Mouse (Mus musculus): ENCODE measurements around the gene Sgcg.

Gene Sgcg

DNA sequence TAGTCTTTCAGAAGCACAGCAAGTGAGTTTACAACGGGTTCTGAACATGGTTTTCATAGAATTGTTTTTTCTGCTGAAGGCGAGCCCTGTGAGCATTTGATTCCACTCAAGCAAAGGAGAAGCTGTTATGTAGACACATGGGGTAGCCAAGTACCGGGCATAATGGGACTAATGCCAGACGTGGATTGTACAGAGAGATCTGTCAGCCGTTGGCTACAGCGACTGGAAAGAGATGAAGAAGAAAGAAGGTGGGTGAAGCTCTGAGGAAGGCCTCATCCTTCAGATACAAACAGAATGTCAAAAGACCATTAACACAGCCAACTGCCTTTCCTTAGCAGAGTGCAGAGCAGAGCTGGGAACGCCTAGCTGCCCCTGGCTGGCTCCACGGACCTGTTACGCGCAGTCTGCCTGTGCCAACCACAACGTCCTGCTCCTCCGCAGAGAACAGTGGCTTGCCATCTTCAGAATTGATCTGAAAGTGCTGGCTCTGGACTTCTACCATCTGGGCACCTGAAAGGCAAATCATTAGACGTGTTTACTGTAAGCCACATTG lies 26.2 kb downstream of the Sgcg start:
- peak; percentile 44 to 60 for DNase-seq

GRCm38 (mm10) chr14:61230179-61230578 lies 28.1 kb downstream of the Sgcg start:
- no peak for DNase-seq

DNA sequence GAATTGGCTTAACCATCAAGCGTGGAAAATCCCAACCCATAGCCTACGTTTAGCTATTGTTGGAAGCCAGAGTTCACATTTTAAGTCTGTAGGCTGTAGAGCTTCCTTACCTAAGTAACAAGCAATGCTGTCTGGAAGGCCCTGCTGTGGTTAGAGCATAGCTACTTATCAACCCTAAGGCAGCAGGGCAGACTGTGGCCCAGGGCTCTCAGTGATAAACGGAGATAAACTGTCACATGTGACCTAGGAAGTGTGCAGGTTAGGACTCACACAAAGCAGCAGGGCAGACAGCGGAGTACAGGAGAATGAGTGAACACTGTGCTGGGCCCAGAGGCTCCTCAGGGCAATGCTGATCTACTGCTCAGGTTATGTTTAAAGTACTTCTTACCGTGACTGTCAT lies 28.5 kb downstream of the Sgcg start:
- no peak for DNase-seq

DNA sequence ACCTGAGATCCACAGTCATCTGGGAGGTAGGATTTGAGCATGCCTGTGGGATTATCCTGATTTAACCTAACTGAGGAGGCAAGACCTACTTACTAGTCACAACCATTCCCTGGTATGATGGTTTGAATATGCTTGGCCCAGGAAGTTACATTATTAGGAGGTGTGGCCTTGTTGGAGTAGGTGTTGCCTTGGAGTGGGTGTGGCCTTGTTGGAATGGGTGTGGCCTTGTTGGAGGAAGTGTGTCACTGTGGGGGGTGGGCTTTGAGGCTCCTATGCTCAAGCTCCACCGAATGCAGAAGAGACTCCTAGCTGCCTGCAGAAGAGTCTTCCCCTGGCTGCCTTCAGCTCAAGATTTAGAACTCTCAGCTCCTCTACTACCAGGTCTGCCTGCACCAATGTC lies 32.1 kb downstream of the Sgcg start:
- DNase-seq = no peak

DNA sequence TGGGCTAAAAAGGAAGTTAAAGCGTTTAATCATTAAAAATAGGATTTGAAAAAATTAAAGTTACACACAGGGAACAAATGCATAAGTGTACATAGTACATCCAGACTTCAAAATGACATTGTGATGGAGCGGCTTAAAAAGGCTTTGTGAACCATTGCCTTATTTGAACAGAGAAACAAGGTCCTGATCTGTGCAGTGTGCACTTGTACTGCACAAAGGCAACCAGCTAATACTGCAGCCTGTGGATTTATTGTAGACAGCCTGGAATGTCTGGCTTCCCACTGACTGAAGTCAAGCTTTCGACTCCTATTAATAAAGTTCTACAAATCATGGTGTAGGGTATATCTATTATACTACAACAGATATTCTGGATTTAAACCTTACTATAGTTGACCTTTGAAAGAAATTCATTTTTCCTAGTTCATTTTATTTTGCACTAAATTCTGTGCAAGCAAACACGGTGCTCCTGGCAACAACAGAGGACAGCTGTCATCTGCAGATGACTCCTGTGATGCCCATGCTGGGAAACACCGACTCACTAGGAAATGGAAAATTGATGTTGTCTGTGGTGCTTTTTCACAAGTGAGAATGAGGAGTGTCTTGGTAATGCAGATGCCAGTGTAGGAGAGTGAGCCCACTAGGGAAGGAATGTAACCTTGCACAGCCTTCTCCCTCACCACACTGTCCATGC lies 33.8 kb downstream of the Sgcg start:
- no peak for DNase-seq

DNA sequence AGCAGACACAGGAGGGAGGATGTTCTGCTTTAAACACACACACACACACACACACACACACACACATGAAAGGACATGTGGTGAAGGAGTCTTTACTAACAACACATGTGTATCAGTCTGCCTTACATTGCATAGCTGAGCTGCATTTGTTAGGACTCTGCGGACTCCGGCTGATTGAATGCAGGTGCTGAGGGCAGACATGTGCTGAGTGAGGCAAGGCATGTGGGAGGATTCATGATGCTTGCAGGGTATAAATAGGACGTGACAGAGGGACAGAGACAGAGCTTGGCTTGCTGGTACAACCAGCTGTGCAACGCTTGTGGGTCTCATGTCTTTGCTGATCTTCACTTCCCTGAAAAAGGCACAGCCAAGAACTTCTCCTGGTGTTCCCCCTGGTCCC lies 34.5 kb downstream of the Sgcg start:
- DNase-seq = no peak

DNA sequence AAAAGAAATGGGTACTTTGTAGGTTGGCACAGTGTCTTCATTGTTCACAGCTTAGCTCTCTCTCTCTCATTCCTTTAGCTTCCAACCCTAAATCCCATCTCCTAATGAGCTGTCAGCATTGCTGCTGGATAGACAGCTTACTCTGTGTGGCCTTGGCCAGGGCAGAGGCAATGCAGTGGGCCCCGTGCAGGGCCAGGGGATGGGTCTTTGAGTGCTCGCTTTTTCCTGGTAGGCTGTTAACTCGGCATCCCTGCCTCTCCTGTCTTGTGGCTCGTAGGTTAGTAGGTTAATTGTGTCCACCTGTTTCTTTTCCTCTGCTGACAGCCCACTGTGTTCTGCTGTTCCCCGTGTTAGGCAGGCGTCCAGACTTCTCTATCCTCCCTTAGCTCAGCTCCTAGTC lies 35.8 kb downstream of the Sgcg start:
- DNase-seq = no peak

- DNase-seq = peak; percentile 40 to 57
Measured at GRCm38 (mm10) chr14:61221166-61221565, 37.1 kb downstream of the Sgcg start.

GRCm38 (mm10) chr14:61211754-61212153 lies 46.5 kb downstream of the Sgcg start:
- no peak for DNase-seq

- DNase-seq = no peak
Measured at GRCm38 (mm10) chr14:61210111-61210510, 48.2 kb downstream of the Sgcg start.

DNA sequence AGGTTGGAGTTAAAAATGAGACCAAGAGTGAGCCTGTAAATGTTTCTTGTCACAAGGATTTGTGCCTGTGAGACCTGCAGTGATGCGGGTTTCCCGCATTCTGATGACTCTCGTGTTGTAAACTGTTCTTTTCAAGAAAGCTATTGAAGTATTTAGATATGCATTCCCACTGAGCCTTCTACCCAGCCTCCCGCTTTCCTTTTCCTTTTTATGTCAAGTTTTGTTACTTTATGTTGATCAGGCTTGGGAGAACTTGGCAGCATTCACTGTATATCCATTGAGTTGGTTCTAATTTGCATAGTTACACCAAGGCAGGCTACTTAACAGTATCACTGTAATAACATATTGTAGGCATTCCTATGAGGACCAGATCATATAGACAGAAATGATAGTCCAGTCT lies 63.9 kb downstream of the Sgcg start:
- no peak for DNase-seq

DNA sequence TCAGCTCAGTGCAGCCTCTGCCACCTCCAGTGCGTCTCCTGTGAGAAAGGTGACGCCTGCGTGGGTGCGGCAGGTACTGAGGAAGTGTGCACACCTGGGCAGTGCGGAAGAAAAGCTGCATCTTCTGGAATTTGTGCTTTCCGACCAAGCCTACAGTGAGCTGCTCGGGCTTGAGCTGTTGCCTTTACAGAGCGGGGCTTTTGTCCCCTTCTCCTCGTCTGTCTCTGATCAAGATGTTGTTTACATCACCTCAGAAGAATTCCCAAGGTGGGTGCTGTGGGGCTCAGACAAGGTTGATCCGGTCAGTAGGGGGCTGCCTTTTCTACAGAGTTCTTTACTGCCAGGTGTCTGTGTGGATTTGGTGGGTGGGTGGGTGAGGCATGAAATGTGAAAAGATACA lies 66.0 kb downstream of the Sgcg start:
- no peak for DNase-seq

DNA sequence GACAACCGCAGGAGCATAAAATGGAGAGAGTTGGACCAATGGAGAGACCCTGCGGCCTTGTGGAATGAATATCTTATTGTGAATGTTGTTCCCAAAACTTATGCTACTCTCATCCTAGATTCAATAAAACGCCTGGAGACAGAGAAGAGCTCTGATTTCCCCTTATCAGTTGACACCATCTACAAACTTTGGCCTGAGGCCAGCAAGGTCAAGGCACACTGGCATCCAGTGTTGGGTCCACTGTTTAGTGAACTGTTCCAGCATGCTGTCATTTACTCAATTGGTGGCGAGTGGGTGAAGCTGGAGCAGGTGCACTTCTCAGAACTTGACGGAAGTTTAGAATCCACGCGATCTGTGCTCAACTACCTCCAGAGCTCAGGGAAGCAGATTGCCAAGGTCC lies 66.4 kb downstream of the Sgcg start:
- no peak for DNase-seq

- DNase-seq = peak; percentile 75 to 79
Measured at GRCm38 (mm10) chr14:61173229-61173628, 85.1 kb downstream of the Sgcg start.

GRCm38 (mm10) chr14:61172548-61173158 lies 85.6 kb downstream of the Sgcg start:
- peak; percentile 99 for DNase-seq

DNA sequence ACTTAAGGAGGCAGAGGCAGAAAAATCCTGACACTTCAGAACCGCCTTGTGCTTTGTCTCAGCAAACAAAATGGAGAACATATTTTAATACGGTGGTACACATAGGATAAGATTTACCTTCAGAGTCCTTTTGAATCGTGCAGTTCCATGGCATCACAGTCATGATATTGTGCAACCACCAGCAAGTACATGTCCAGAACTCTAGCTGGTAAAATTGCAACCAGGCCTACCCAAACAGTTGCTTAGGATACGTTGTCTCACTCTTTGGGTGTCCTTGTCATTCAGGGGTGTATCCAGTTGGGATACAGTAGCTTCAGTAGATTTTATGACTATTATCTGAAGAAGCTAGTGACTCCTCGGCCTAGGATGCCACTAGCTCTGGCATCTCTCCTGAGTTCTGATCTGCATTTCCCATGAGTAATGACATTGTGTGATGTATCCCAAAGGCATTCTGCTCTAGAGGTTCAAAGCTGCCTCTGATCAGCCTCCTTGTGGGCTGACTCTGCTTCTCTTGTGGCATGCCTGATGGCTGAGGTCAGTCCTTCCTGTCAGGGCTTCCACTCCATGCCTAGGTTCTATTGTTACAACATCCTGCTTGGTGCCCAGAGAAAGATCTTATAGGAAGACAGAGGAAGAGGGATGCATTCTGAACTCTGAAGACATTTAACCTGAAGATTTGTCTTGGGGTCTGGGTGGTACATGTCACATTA lies 86.9 kb downstream of the Sgcg start:
- no peak for DNase-seq
